In the genomic region with DNA sequence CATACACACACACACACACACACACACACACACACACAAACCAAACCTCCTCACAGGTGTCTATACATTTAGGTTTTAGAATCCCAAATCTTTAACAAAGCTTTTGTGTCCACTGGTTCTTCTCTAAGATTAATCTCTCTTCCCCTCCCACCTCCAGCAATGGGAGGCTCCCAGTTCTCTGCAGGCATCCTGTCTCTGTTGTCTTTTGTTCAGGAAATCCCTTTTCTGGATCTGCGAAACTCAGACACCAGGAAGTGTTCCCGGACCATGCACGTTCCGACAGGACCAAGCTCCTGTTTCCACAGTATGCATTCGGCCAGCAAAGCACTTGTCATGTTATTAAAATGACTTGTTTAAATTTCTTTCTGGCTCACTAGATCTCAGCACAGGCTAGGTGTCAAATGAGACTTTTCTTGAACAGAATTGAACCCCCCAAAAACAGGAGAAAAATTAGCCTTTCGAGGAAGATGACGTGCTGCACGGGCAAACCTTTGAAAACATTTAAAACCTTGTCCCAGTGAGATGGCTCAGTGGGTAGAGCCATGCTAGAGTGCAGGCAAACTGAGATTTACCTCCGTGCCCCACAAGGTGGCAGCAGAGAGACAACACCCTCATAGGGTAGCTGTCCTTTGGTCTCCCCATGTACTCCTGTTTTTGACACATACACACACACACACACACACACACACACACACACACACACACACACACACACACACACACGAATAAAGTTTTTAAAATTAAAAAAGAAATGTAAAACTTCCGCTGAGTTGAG, we compare ENCODE assay signal across 8 mouse cellular contexts. TPM values are rescaled to one million over a fixed set of nuclear protein-coding genes. Genes with fewer than 3 reads are reported as not detected.
DNase-seq lines count a peak whose midpoint lies in the region; ATAC-seq and TF ChIP-seq lines count a peak whose summit lies in the region.

No protein-coding gene starts in this region.

- no peak for TF ChIP-seq POLR2A in cerebellum, adult 2 months (IDR thresholded peaks at IDR 0.05; ENCODE audit: borderline replicate concordance, insufficient read depth, low read length)
- TF ChIP-seq POLR2A in thymus, adult 2 months (IDR thresholded peaks at IDR 0.05; ENCODE audit: control insufficient read depth, extremely low read depth, insufficient read depth, low read length, poor library complexity), result no peak
- no peak for TF ChIP-seq POLR2A in cortical plate, adult 2 months (IDR thresholded peaks at IDR 0.05; ENCODE audit: extremely low read depth, insufficient read depth, low read length)
- no peak for TF ChIP-seq POLR2A in testis, adult 2 months (IDR thresholded peaks at IDR 0.05; ENCODE audit: control insufficient read depth, low read depth, low read length)

- peak in 1 of 2 experiments; percentile 20 for DNase-seq in cerebellum, adult 2 months
- DNase-seq in cerebellum, adult 11-12 months, result no peak
- peak; percentile 63 for DNase-seq in thymus, adult 2 months
- no peak for DNase-seq in thymus, adult 18-20 months
- peak; percentile 68 for DNase-seq in lung, embryonic 14.5 days

- TF ChIP-seq CTCF in cerebellum, adult 2 months (IDR thresholded peaks at IDR 0.05; ENCODE audit: borderline replicate concordance, insufficient read depth, low read depth, low read length), result peak; percentile 46; the same call in 1 of the 2 replicates
- TF ChIP-seq CTCF in thymus, adult 2 months (IDR thresholded peaks at IDR 0.05; ENCODE audit: borderline replicate concordance, control insufficient read depth, extremely low read depth, insufficient read depth, low read length, poor library complexity), result no peak
- TF ChIP-seq CTCF in cortical plate, adult 2 months (IDR thresholded peaks at IDR 0.05; ENCODE audit: extremely low read depth, insufficient read depth, low read length), result peak; percentile 62
- TF ChIP-seq CTCF in intestine, postnatal 0 days (IDR thresholded peaks at IDR 0.05; ENCODE audit: low read depth), result peak; percentile 75
- TF ChIP-seq CTCF in lung, embryonic 14.5 days (IDR thresholded peaks at IDR 0.05; ENCODE audit: low read depth), result peak; percentile 69
- peak; percentile 90; the same call in 1 of the 2 replicates for TF ChIP-seq CTCF in testis, adult 2 months (IDR thresholded peaks at IDR 0.05; ENCODE audit: control insufficient read depth, insufficient read depth, insufficient replicate concordance, low read depth, low read length)

- no peaks in the 10 kb centered on the region for H3K36me3 ChIP-seq in thymus, adult 2 months (ENCODE audit: control insufficient read depth, insufficient read depth, low read length)
- no peaks in the 10 kb centered on the region for H3K36me3 ChIP-seq in intestine, postnatal 0 days (ENCODE audit: control insufficient read depth, insufficient read depth)
- H3K36me3 ChIP-seq in lung, embryonic 14.5 days (ENCODE audit: insufficient read depth), result no peaks in the 10 kb centered on the region
- no peaks in the 10 kb centered on the region for H3K36me3 ChIP-seq in testis, adult 2 months (ENCODE audit: control insufficient read depth, insufficient read depth, low read length)

- H3K27me3 ChIP-seq in cerebellum, adult 2 months (ENCODE audit: control insufficient read depth, insufficient read depth, low read length), result no peaks in the 10 kb centered on the region
- no peaks in the 10 kb centered on the region for H3K27me3 ChIP-seq in thymus, adult 2 months (ENCODE audit: control insufficient read depth, insufficient read depth, low read length)
- H3K27me3 ChIP-seq in intestine, postnatal 0 days (replicated peaks; ENCODE audit: control insufficient read depth, insufficient read depth, low read length), result no peaks in the 10 kb centered on the region
- no peaks in the 10 kb centered on the region for H3K27me3 ChIP-seq in lung, embryonic 14.5 days (ENCODE audit: insufficient read depth, low read length)
- no peaks in the 10 kb centered on the region for H3K27me3 ChIP-seq in testis, adult 2 months (ENCODE audit: control insufficient read depth, insufficient read depth, low read length)

- no peak overlapping the region for H3K9ac ChIP-seq in intestine, postnatal 0 days (ENCODE audit: low read depth, low read length)
- H3K9ac ChIP-seq in lung, embryonic 14.5 days, result no peak overlapping the region

- 0 out of 2 replicates have a peak, but pooled peaks have one; percentile 33 for ATAC-seq in intestine, postnatal 0 days
- no peak for ATAC-seq in lung, embryonic 14.5 days (ENCODE audit: insufficient read depth)

- H3K27ac ChIP-seq in cerebellum, adult 2 months (ENCODE audit: insufficient read depth, low read length), result no peak overlapping the region
- H3K27ac ChIP-seq in thymus, adult 2 months (ENCODE audit: control insufficient read depth, insufficient read depth, low read length), result no peak overlapping the region
- no peak overlapping the region for H3K27ac ChIP-seq in cortical plate, adult 2 months (ENCODE audit: insufficient read depth, low read length)
- no peak overlapping the region for H3K27ac ChIP-seq in intestine, postnatal 0 days (ENCODE audit: low read depth, low read length)
- no peak overlapping the region for H3K27ac ChIP-seq in lung, embryonic 14.5 days (ENCODE audit: low read depth)
- H3K27ac ChIP-seq in testis, adult 2 months (ENCODE audit: control insufficient read depth, insufficient read depth, low read depth, low read length), result no peak overlapping the region

- no peak overlapping the region for H3K4me3 ChIP-seq in cerebellum, adult 2 months (replicated peaks; ENCODE audit: insufficient read depth, low read depth, low read length)
- no peak overlapping the region for H3K4me3 ChIP-seq in thymus, adult 2 months (ENCODE audit: control insufficient read depth, insufficient read depth, low read length)
- no peak overlapping the region for H3K4me3 ChIP-seq in cortical plate, adult 2 months (ENCODE audit: insufficient read depth, low read length)
- H3K4me3 ChIP-seq in intestine, postnatal 0 days (ENCODE audit: low read depth, low read length), result no peak overlapping the region
- no peak overlapping the region for H3K4me3 ChIP-seq in lung, embryonic 14.5 days (ENCODE audit: low read depth, low read length)
- H3K4me3 ChIP-seq in testis, adult 2 months (ENCODE audit: control insufficient read depth, low read depth, low read length), result peak overlapping the region; percentile 10; the same call in 1 of the 2 replicates

- no peaks in the 10 kb centered on the region for H3K4me1 ChIP-seq in cerebellum, adult 2 months (ENCODE audit: control insufficient read depth, insufficient read depth, low read length)
- H3K4me1 ChIP-seq in thymus, adult 2 months (replicated peaks; ENCODE audit: control insufficient read depth, insufficient read depth, low read length), result no peaks in the 10 kb centered on the region
- H3K4me1 ChIP-seq in cortical plate, adult 2 months (ENCODE audit: control insufficient read depth, insufficient read depth, low read length), result no peaks in the 10 kb centered on the region
- no peaks in the 10 kb centered on the region for H3K4me1 ChIP-seq in intestine, postnatal 0 days (replicated peaks; ENCODE audit: control insufficient read depth, insufficient read depth, low read length)
- no peaks in the 10 kb centered on the region for H3K4me1 ChIP-seq in lung, embryonic 14.5 days (ENCODE audit: insufficient read depth)
- H3K4me1 ChIP-seq in testis, adult 2 months (ENCODE audit: control insufficient read depth, insufficient read depth, low read length), result no peaks in the 10 kb centered on the region

- H3K9me3 ChIP-seq in intestine, postnatal 0 days (ENCODE audit: control insufficient read depth), result no peaks in the 10 kb centered on the region
- H3K9me3 ChIP-seq in lung, embryonic 14.5 days (ENCODE audit: low read depth, low read length), result no peaks in the 10 kb centered on the region

- no peak overlapping the region for H3K4me2 ChIP-seq in intestine, postnatal 0 days (replicated peaks; ENCODE audit: low read depth)
- H3K4me2 ChIP-seq in lung, embryonic 14.5 days, result no peak overlapping the region

- WGBS in cerebellum, adult 2 months, result 59% methylated on average over 11 of the region's 11 CpGs
- WGBS in thymus, adult 2 months, result 42% methylated on average over 11 of the region's 11 CpGs
- WGBS in intestine, postnatal 0 days, result 65% methylated on average over 11 of the region's 11 CpGs
- WGBS in lung, embryonic 14.5 days, result 57% methylated on average over 11 of the region's 11 CpGs

RNA-seq across cellular contexts. Expression of a gene that starts 13.4 kb away (rescaled TPM):
- 7.1 and 7.3 TPM in 2 replicates for polyA plus RNA-seq in cerebellum, adult 2 months (2012; rRNA removed)
- 14.1 and 16.3 TPM in 2 replicates for polyA plus RNA-seq in thymus, adult 2 months (2012; rRNA removed)
- polyA plus RNA-seq in cortical plate, adult 2 months (2012; rRNA removed), result 21.4 and 25.3 TPM in 2 replicates
- 7.3 and 8.2 TPM in 2 replicates for polyA plus RNA-seq in intestine, postnatal 0 days (2015; fragmentation: Nextera tagmentation; extraction: Ambion mirVana)
- 3.4 and 6.4 TPM in 2 replicates for polyA plus RNA-seq in lung, embryonic 14.5 days (2014; fragmentation: Nextera tagmentation; extraction: Ambion mirVana)
- polyA plus RNA-seq in testis, adult 2 months (2012; rRNA removed), result 2.9 TPM in 2 replicates

RNA-seq across cellular contexts. Expression of a gene that starts 18.7 kb away (rescaled TPM):
- 2.0 and 2.8 TPM in 2 replicates for polyA plus RNA-seq in cerebellum, adult 2 months (2012; rRNA removed)
- 0.88 and 2.1 TPM in 2 replicates for polyA plus RNA-seq in thymus, adult 2 months (2012; rRNA removed)
- polyA plus RNA-seq in cortical plate, adult 2 months (2012; rRNA removed), result 2.0 and 3.2 TPM in 2 replicates
- polyA plus RNA-seq in intestine, postnatal 0 days (2015; fragmentation: Nextera tagmentation; extraction: Ambion mirVana), result 3.8 and 4.4 TPM in 2 replicates
- polyA plus RNA-seq in lung, embryonic 14.5 days (2014; fragmentation: Nextera tagmentation; extraction: Ambion mirVana), result 3.4 and 5.3 TPM in 2 replicates
- polyA plus RNA-seq in testis, adult 2 months (2012; rRNA removed), result 2.1 and 2.4 TPM in 2 replicates

RNA-seq across cellular contexts. Expression of a gene that starts 57.5 kb away (rescaled TPM):
- polyA plus RNA-seq in cerebellum, adult 2 months (2012; rRNA removed), result not detected in 2 replicates
- 0.05 TPM in 1 of 2 replicates, not detected in the other for polyA plus RNA-seq in thymus, adult 2 months (2012; rRNA removed)
- not detected in 2 replicates for polyA plus RNA-seq in cortical plate, adult 2 months (2012; rRNA removed)
- not detected in 2 replicates for polyA plus RNA-seq in intestine, postnatal 0 days (2015; fragmentation: Nextera tagmentation; extraction: Ambion mirVana)
- polyA plus RNA-seq in lung, embryonic 14.5 days (2014; fragmentation: Nextera tagmentation; extraction: Ambion mirVana), result not detected in 2 replicates
- 0.11 TPM in 2 replicates for polyA plus RNA-seq in testis, adult 2 months (2012; rRNA removed)

Comparison
In these comparisons a context has a peak if more than half of its experiments do, and no peak if none do; other contexts are left out.
1. DNase-seq: peak in thymus, adult 2 months (single experiment) and lung, embryonic 14.5 days (single experiment); none in cerebellum, adult 11-12 months (single experiment) and thymus, adult 18-20 months (0 of 2).